Mouse (Mus musculus) cortical plate, adult 2 months (tissue): ENCODE measurements around the gene Nrap. TPM values are rescaled to one million over a fixed set of nuclear protein-coding genes. Genes with fewer than 3 reads are reported as not detected.
A peak's percentile ranks its signal among the peaks of the same experiment; 100 is the strongest.

Experiments
- H3K27ac ChIP-seq: fragments of 200-500 bp; 2 replicates; pipeline ENCODE4 v1.5.1; 2012; ENCODE audit warnings: low read length, control low read depth, inconsistent platforms; ENCODE audit not compliant: insufficient read depth
- H3K4me1 ChIP-seq: fragments of 200-500 bp; 2 replicates; pipeline ENCODE4 v1.6.1; 2011; ENCODE audit warnings: low read length; ENCODE audit not compliant: control insufficient read depth, insufficient read depth
- H3K4me3 ChIP-seq: fragments of 200-500 bp; 2 replicates; pipeline ENCODE4 v1.5.1; 2011; ENCODE audit warnings: mild to moderate bottlenecking, low read length, control low read depth; ENCODE audit not compliant: insufficient read depth
- CTCF ChIP-seq: fragments of 200-500 bp; IDR thresholded peaks from 2 replicates; pipeline ENCODE4 v1.5.1; 2011; ENCODE audit warnings: mild to moderate bottlenecking, control low read depth, low read length; ENCODE audit not compliant: insufficient read depth; ENCODE audit errors: extremely low read depth
- POLR2A ChIP-seq: fragments of 200-500 bp; IDR thresholded peaks from 2 replicates; pipeline ENCODE4 v1.6.1; 2011; ENCODE audit warnings: mild to moderate bottlenecking, low read length, control low read depth; ENCODE audit not compliant: insufficient read depth; ENCODE audit errors: extremely low read depth
- polyA plus RNA-seq: library from polyadenylated mRNA; depleted of rRNA; stranded (reverse); fragments of >200 nt; gene quantifications from 2 replicates; pipeline ENCODE4 v1.2.3, GENCODE M21; 2012

The Nrap gene
- polyA plus RNA-seq, 1 experiment, result 0.40 TPM

DNA sequence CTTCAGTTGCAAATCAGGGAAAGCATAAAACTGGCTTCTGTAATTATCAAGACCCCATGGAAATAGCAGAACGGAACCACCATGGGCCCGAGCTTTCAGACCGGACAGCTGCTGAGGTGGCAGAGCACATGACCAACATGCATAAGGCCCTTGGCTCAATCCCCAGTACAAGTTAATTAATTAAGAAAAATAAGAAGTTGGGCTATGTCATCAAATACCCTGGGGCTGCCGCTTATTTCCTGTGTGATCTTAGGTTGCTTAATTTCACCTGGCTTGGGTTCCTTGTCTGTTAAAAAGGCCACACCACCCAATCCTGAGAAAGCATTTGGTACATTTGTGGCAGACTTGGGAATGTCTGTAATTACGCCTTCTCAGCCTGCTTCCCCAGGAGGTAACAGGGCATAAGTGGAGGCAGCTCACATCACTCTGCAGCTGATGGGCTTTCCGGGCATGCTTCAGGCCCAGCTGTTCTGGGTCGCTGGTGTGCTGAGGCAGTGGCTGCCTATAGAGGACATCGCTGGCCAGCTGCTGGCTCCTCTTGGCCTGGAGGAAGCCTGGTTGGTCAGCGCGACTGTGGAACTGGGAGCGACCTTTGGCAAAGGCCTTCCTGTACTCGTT lies 68.4 kb downstream of the Nrap start:
- Histone ChIP-seq H3K4me3 (no peak overlapping the region), H3K27ac (no peak overlapping the region), H3K4me1 (no peaks in the 10 kb centered on the region; the same call in 1 of the 2 replicates)
- no peak for TF ChIP-seq CTCF
- no peak for TF ChIP-seq POLR2A

DNA sequence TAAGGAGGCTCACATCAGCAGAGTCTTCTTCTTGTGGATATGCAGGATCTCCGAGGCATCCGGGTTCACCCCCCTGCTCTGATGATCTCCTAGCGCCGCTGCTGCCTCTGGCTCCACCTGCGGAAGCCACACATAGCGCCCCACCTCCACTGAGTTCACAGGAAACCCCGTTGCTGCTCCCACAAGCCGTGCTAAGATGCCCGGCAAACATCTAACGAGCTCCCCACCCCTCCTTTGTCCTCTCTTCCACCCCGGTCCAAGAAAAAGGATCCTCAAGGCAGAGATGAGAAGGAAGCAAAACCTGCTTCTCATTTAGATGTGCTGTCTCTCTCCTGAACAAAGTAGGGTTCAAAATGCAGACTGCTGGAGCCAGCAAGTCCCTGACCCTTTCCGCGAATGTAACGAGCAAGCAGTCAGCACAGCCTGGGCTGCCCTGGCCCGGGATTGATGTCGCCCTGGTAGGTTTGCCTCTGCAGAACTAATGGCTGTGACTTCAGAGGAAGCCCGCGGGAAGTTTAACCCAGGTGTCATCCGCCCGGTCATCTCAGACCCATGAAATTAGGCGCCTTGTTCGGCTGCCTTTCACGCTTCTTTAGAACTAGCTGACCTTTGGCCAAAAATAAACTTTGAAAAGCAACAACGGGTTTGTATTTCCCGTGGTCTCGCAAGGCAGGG lies 69.5 kb downstream of the Nrap start:
- no peaks in the 10 kb centered on the region; the same call in 1 of the 2 replicates for H3K4me1 ChIP-seq
- H3K4me3 ChIP-seq, result no peak overlapping the region
- no peak overlapping the region for H3K27ac ChIP-seq
- TF ChIP-seq POLR2A, result no peak
- no peak for TF ChIP-seq CTCF

DNA sequence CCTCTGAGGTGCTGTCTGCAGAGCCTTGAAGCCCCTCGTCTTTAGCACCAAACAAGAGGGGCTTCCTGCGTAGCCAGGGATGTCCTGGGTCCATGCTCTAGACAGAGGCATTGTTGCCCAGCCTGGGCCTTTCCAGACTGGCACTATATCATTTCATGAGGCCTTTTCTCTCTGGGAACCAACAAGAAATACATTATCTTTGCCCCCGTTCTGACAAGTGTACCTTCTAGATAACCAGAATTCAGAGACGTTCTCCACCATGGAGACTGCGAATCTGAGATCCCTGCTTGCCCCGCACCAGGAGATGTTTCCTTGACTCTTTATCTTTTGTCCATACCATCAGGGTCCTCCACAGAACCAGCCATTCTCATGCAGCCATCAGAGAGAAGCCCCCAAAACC lies 70.2 kb downstream of the Nrap start:
- no peak overlapping the region for H3K4me3 ChIP-seq
- no peaks in the 10 kb centered on the region; the same call in 1 of the 2 replicates for H3K4me1 ChIP-seq
- TF ChIP-seq POLR2A, result no peak
- no peak for TF ChIP-seq CTCF
- H3K27ac ChIP-seq, result no peak overlapping the region

DNA sequence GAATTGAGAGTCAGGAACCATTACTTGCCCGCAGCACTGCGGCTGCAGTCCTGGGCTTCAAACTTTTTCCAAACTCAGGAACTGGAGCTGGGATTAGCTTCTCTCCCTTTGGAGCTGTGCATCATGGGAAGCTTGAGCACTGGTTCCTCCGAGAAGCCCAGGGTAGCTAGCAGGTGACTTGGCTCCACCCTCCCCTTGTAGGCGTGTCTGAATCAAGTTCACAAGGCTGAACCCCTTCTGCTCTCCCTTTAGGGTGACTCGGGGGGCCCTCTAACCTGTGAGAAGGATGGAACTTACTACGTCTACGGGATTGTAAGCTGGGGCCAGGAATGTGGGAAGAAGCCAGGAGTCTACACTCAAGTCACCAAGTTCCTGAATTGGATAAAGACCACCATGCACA lies 70.6 kb downstream of the Nrap start:
- no peaks in the 10 kb centered on the region; the same call in 1 of the 2 replicates for H3K4me1 ChIP-seq
- H3K27ac ChIP-seq, result no peak overlapping the region
- TF ChIP-seq POLR2A (no peak), CTCF (no peak)

DNA sequence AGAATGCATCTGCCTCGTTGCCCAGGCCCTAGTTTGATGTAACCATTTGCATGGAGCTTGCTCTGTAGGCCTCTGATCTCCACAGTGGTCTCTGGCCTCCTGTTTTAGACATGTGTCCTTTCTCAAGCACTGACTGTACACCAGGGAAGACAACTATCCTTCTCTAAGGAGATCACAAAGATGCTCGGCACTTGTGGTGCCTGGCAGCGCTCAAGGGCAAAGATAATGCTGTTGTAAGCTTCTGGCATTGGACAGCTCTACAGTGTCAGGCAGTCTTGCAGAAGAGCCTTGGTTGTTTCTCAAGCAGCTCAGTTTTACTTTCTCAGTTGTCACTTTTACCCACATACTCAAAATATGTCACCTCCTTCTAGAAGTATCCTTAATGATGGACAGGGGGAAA lies 73.3 kb downstream of the Nrap start:
- H3K4me3 ChIP-seq, result no peak overlapping the region
- TF ChIP-seq CTCF (no peak), POLR2A (no peak)
- H3K27ac ChIP-seq, result no peak overlapping the region
- H3K4me1 ChIP-seq, result no peaks in the 10 kb centered on the region; the same call in 1 of the 2 replicates

More for the DNA sequence above, 70.6 kb downstream of the Nrap start:
- H3K4me3 ChIP-seq, result no peak overlapping the region

DNA sequence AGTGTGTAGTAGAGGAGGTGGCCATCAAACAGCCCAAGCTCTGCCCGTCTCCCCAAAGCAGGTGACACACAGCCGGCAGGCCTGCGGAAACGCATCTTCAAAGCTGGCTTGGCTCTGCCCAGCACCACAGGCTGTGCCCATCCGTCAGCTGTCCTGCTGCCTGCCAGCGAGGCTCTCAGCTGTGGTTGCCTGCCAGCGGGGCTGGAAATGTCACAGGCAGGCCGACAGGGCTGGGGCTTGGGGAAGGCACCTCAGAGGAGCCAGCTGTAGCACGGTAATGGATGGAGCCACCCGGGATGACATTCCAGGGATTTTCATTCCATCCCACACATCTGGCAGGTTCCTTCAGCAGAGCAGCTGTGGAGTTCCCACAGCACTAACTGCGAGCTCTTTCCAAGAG lies 89.0 kb downstream of the Nrap start:
- Histone ChIP-seq H3K4me3 (no peak overlapping the region), H3K27ac (no peak overlapping the region), H3K4me1 (no peaks in the 10 kb centered on the region)
- TF ChIP-seq CTCF, result no peak
- no peak for TF ChIP-seq POLR2A

DNA sequence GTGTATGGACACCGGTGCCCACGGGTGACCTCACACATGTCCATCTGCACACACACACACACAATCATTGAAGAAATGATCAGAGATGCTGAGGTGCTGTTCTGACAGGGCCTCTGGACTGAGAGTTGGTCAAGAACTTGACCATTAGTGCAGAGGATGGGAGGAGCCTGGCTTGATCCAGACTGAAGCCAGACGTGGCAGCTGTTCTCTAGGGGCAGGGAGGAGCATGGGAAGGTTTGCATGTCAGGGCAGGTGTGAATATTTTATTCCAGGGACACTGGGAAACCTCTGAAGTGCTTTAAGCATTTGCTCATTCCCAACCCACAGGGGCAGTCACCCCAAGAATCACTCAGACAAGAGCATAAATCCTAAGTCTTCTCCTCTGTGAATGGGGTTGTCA lies 92.6 kb downstream of the Nrap start:
- TF ChIP-seq POLR2A (no peak), CTCF (no peak)
- no peak overlapping the region for H3K4me3 ChIP-seq
- H3K4me1 ChIP-seq, result no peaks in the 10 kb centered on the region
- no peak overlapping the region for H3K27ac ChIP-seq

DNA sequence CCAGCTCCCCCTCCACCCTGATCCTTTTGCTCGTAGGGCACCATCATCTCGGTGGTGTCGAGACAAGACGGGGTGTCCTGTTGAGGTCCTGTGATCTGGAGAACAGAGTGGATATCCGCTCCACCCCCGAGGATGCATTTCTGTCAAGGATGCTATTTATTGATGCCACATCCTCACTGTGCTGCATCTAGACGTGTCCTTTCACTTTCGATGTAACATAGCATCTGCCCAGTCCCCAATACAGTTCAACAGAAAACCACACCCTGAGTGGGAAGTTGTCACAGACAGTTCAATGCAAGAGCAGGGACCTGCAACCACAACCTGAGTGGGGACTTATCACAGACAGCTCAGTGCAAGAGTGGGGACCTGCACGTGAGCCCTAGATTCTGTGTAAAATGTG lies 93.2 kb downstream of the Nrap start:
- H3K27ac ChIP-seq, result no peak overlapping the region

DNA sequence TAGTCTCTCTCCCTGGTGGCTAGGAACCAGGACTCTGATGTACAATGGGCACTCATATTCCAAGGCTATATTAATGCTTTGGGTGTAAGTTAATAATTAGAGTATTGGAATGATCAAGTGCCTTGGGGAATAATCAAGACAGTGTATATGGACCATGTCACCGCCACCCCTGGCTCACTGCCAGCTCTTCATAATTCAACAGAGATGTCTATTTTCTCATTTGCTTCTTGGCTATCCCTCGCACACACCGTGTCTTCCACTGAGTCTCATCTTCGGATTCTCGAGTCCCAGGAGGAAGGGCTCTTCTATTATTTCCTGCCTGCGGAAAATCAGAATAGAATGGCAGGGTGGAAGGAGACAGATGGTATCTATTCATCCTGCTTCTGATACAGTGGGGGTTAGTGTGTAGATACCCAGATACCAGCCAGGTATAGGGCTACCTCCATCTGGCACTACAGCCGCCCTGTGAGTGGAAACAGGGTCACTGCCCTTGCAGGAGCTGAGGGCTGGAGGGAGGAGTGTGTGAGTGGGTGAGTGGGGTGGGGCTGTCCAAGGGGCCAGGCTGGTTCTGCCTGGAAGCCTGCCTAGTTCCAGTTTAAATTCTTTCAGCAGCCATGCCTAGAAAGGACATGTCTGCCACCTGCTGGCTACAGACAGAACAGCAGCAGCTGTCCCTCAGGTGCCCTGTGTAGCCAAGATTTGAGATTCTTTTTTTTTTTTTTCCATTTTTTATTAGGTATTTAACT lies 95.0 kb downstream of the Nrap start:
- Histone ChIP-seq H3K4me1 (no peaks in the 10 kb centered on the region), H3K4me3 (no peak overlapping the region), H3K27ac (no peak overlapping the region)
- TF ChIP-seq POLR2A (no peak), CTCF (peak; percentile 78)

More for the DNA sequence above, 93.2 kb downstream of the Nrap start:
- Histone ChIP-seq H3K4me1 (no peaks in the 10 kb centered on the region), H3K4me3 (no peak overlapping the region)
- TF ChIP-seq POLR2A (no peak), CTCF (no peak)
